Mouse (Mus musculus): Measurements from ENCODE around the gene Nenf.

DNA sequence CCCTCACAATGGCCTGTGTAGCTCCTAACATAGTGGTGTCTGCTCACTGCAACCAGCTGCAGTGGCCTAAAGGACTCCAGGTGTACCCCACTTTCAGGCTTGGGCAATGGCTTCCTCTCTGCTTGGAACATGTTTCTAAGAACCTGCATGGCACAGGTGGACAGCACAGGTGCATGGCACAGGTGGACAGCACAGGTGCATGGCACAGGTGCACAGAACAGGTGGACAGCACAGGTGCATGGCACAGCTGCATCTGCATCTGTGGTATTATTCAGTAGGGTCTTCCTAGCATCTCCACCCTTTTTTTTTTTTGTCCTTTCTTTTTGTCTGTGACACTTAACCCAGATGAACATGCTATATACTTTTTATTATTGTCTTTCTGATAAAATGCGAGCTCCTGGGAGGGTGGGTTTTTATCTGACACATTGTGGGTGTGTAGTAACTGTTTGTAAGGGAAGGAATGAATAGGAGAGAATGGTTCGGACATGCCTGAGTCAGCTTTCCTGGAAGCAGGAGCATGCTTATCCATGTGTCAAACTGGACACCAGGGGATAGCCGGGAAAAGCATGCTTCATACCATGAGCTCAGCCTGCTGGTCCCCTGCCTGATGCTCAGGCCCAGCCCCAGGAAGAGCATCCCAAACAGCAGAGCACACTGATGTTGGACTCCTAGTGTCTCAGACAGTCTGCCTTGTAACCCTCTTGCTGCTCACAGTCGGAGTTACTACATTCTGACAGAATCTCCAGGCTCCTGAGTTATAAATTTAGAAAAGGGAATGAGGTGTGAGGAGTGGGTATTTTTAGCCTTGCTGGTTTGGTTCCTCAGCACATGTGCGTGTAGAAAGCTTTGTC, 49.0 kb downstream of the Nenf start:
- no peak for TF ChIP-seq POLR2A (IDR thresholded peaks at IDR 0.05; ENCODE audit: low read depth, low read length)
- TF ChIP-seq CTCF (conservative IDR thresholded peaks at IDR 0.05; ENCODE audit: insufficient read depth, insufficient read length, low read depth, low read length), result no peak

Measured in kidney, adult 2 months (tissue).